Mouse (Mus musculus): ENCODE measurements at regions not wholly inside any gene's neighbourhood (a gene's known extent, or its start where the extent isn't known, plus 50 kb on each side); places are given as distances from the start of the nearest gene placed in this dataset.

DNA sequence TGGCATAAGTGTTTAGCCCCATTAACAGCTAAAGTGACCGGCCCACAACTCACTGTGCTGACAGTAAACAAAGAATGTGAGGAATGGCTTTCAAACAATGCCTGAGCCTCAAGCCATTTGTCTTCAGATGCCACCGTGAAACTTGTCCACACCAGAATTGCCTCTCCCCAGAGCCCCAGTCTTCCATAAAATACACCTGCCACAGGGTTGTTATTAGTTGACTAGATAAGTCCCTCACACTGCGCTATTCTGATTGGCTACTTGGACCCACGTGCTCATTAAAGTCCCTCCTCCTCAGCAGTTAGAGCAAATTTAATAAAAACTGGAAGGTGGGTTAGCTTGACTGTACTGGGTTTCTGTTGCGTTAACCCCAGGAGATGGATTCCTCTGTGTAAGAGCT, 167.7 kb upstream of the Otx2 start:
- ATAC-seq (ENCODE audit: low FRiP score, low read depth): no peak
- Histone ChIP-seq H3K9me3 (no peaks in the 10 kb centered on the region), H3K9ac (no peak overlapping the region), H3K36me3 (no peaks in the 10 kb centered on the region), H3K4me1 (replicated peaks) (0 out of 2 replicates have a peak, but pooled peaks cover 5% of the 10 kb centered on the region), H3K4me2 (no peak overlapping the region), H3K4me3 (no peak overlapping the region), H3K27ac (replicated peaks) (no peak overlapping the region), H3K27me3 (no peaks in the 10 kb centered on the region)
- 56% methylated on average over 5 of the region's 5 CpGs for WGBS

- no peak for ATAC-seq (ENCODE audit: low FRiP score, low read depth)
- Histone ChIP-seq H3K27ac (replicated peaks) (no peak overlapping the region), H3K9ac (no peak overlapping the region), H3K4me2 (no peak overlapping the region), H3K9me3 (no peaks in the 10 kb centered on the region), H3K4me3 (no peak overlapping the region), H3K27me3 (no peaks in the 10 kb centered on the region), H3K36me3 (no peaks in the 10 kb centered on the region), H3K4me1 (replicated peaks) (0 out of 2 replicates have a peak, but pooled peaks cover 5% of the 10 kb centered on the region)
- 47% methylated on average over 6 of the region's 6 CpGs for WGBS
Observed at GRCm38 (mm10) chr14:48837181-48837580, 163.6 kb upstream of the Otx2 start.

GRCm38 (mm10) chr14:48836071-48836470, 162.5 kb upstream of the Otx2 start:
- Histone ChIP-seq H3K27ac (replicated peaks) (no peak overlapping the region), H3K4me2 (no peak overlapping the region), H3K9ac (no peak overlapping the region), H3K4me3 (no peak overlapping the region), H3K9me3 (no peaks in the 10 kb centered on the region), H3K36me3 (no peaks in the 10 kb centered on the region), H3K27me3 (no peaks in the 10 kb centered on the region), H3K4me1 (replicated peaks) (0 out of 2 replicates have a peak, but pooled peaks cover 5% of the 10 kb centered on the region)
- 59% methylated on average over 2 of the region's 2 CpGs for WGBS
- ATAC-seq (ENCODE audit: low FRiP score, low read depth): no peak

- Histone ChIP-seq H3K27ac (replicated peaks) (no peak overlapping the region), H3K36me3 (no peaks in the 10 kb centered on the region), H3K4me3 (no peak overlapping the region), H3K9ac (no peak overlapping the region), H3K9me3 (no peaks in the 10 kb centered on the region), H3K4me1 (replicated peaks) (0 out of 2 replicates have a peak, but pooled peaks cover 5% of the 10 kb centered on the region), H3K27me3 (no peaks in the 10 kb centered on the region), H3K4me2 (no peak overlapping the region)
- 88% methylated on average over 2 of the region's 2 CpGs for WGBS
- ATAC-seq (ENCODE audit: low FRiP score, low read depth): no peak
Observed at GRCm38 (mm10) chr14:48834416-48834815, 160.8 kb upstream of the Otx2 start.

DNA sequence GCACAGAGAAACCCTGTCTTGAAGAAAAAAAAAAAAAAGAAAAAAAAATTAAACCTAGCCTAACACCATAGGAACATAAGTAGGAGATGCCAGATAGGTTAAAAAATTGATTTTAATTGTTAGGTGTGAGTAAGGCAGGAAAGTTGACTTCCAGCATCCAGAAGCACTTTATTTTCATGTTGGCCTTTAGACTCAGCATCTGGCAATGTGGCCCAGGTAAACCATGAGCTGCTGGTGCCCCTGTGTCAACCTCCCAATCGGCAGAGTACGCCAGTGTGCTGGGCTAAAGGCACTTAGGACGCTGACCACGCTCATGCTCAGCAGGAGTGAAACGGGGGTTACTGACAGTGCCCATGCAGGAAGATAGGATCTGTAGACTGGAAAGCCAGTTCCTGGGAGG, 152.8 kb upstream of the Otx2 start:
- H3K9ac ChIP-seq: no peak overlapping the region
- H3K4me2 ChIP-seq: no peak overlapping the region
- ATAC-seq (ENCODE audit: low FRiP score, low read depth): no peak
- WGBS: 62% methylated on average over 5 of the region's 5 CpGs
- H3K27ac ChIP-seq (replicated peaks): no peak overlapping the region
- no peaks in the 10 kb centered on the region for H3K27me3 ChIP-seq
- H3K4me1 ChIP-seq (replicated peaks): no peaks in the 10 kb centered on the region
- H3K36me3 ChIP-seq: no peaks in the 10 kb centered on the region
- H3K4me3 ChIP-seq: no peak overlapping the region
- no peaks in the 10 kb centered on the region for H3K9me3 ChIP-seq

DNA sequence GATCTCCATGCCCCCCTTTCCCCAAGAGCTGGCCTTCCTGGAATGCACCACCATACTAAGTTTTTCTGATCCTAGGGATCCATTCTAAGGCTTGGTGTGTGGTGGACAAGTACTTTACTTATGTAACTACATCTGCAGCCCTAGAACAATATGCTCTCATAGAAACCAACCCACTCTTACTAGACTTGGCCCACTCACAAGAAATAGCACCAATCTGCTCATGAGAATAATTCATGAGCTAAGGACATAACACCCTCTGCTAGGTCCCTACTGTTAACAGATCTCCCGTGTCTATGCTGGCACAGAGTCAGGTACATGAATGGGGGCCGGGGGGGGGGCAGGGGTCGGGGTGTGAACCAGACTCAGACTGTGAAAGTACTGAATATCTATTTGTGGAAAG, 150.8 kb upstream of the Otx2 start:
- Histone ChIP-seq H3K4me2 (no peak overlapping the region), H3K4me3 (no peak overlapping the region), H3K27ac (replicated peaks) (no peak overlapping the region), H3K36me3 (no peaks in the 10 kb centered on the region), H3K27me3 (no peaks in the 10 kb centered on the region), H3K9ac (no peak overlapping the region), H3K4me1 (replicated peaks) (no peaks in the 10 kb centered on the region), H3K9me3 (no peaks in the 10 kb centered on the region)
- WGBS: 59% methylated on average over 3 of the region's 3 CpGs
- ATAC-seq (ENCODE audit: low FRiP score, low read depth): no peak

- Histone ChIP-seq H3K9me3 (no peaks in the 10 kb centered on the region), H3K4me3 (no peak overlapping the region)
Observed at GRCm38 (mm10) chr14:48815941-48816340, 142.3 kb upstream of the Otx2 start.

DNA sequence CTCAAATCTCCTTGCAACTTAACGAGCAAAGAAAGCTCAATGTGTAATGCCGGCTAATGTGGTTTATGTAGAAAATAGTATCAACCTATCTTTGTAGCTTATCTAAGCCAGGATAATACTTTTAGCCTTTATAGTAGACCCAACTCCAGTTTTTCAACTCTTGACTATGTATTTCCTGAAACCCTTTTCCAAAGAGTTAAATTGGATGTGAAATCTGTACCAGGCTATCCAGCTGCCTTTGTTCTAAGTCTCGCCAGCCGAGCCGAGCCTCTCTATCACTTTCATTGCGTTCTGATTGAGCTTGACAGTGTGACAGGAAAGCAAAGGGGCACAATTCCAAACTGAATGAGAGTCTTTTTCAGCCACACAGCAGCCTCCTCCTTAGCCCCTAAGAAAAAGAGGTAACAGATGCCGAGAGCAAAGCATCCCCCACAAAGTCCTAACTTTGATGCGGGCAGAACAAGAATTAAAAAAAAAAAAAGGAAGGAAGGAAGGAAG, 141.7 kb upstream of the Otx2 start:
- H3K4me3 ChIP-seq: no peak overlapping the region
- no peak for ATAC-seq (ENCODE audit: low FRiP score, low read depth)
- H3K27ac ChIP-seq (replicated peaks): no peak overlapping the region
- no peak overlapping the region for H3K9ac ChIP-seq
- no peaks in the 10 kb centered on the region for H3K9me3 ChIP-seq
- WGBS: 29% methylated on average over 8 of the region's 8 CpGs
- H3K27me3 ChIP-seq: no peaks in the 10 kb centered on the region
- no peaks in the 10 kb centered on the region for H3K36me3 ChIP-seq
- no peaks in the 10 kb centered on the region for H3K4me1 ChIP-seq (replicated peaks)
- H3K4me2 ChIP-seq: no peak overlapping the region

More at GRCm38 (mm10) chr14:48815941-48816340, 142.3 kb upstream of the Otx2 start:
- no peaks in the 10 kb centered on the region for H3K27me3 ChIP-seq
- ATAC-seq (ENCODE audit: low FRiP score, low read depth): no peak
- H3K27ac ChIP-seq (replicated peaks): no peak overlapping the region
- no peaks in the 10 kb centered on the region for H3K4me1 ChIP-seq (replicated peaks)
- no peak overlapping the region for H3K9ac ChIP-seq
- WGBS: 82% methylated on average over 3 of the region's 3 CpGs
- no peak overlapping the region for H3K4me2 ChIP-seq
- H3K36me3 ChIP-seq: no peaks in the 10 kb centered on the region

- Histone ChIP-seq H3K4me1 (replicated peaks) (no peaks in the 10 kb centered on the region), H3K9ac (no peak overlapping the region), H3K27me3 (no peaks in the 10 kb centered on the region), H3K4me3 (no peak overlapping the region), H3K9me3 (no peaks in the 10 kb centered on the region), H3K27ac (replicated peaks) (no peak overlapping the region), H3K4me2 (no peak overlapping the region), H3K36me3 (no peaks in the 10 kb centered on the region)
- ATAC-seq (ENCODE audit: low FRiP score, low read depth): no peak
- WGBS: 59% methylated on average over 11 of the region's 11 CpGs
Observed at GRCm38 (mm10) chr14:48812741-48813495, 139.3 kb upstream of the Otx2 start.

GRCm38 (mm10) chr14:48804098-48804497, 130.5 kb upstream of the Otx2 start:
- Histone ChIP-seq H3K4me2 (no peak overlapping the region), H3K4me1 (replicated peaks) (peaks cover 18% of the 10 kb centered on the region), H3K27me3 (peaks cover 3% of the 10 kb centered on the region; the same call in 1 of the 2 replicates), H3K4me3 (no peak overlapping the region), H3K27ac (replicated peaks) (no peak overlapping the region), H3K9ac (no peak overlapping the region), H3K36me3 (no peaks in the 10 kb centered on the region), H3K9me3 (no peaks in the 10 kb centered on the region)
- no peak for ATAC-seq (ENCODE audit: low FRiP score, low read depth)
- WGBS: 92% methylated on average over 4 of the region's 4 CpGs

GRCm38 (mm10) chr14:48801283-48801682, 127.7 kb upstream of the Otx2 start:
- peaks cover 7% of the 10 kb centered on the region; the same call in 1 of the 2 replicates for H3K27me3 ChIP-seq
- peak overlapping the region; percentile 18; the same call in 1 of the 2 replicates for H3K4me2 ChIP-seq
- no peak overlapping the region for H3K27ac ChIP-seq (replicated peaks)
- no peaks in the 10 kb centered on the region for H3K36me3 ChIP-seq
- whole genome bisulfite sequencing: 38% methylated on average over 14 of the region's 14 CpGs
- no peak overlapping the region for H3K4me3 ChIP-seq
- H3K9ac ChIP-seq: no peak overlapping the region
- ATAC-seq (ENCODE audit: low FRiP score, low read depth): 0 out of 2 replicates have a peak, but pooled peaks have one; percentile 34
- H3K4me1 ChIP-seq (replicated peaks): peaks cover 18% of the 10 kb centered on the region
- H3K9me3 ChIP-seq: no peaks in the 10 kb centered on the region

- no peak overlapping the region for H3K4me3 ChIP-seq
- ATAC-seq (ENCODE audit: low FRiP score, low read depth): 0 out of 2 replicates have a peak, but pooled peaks have one; percentile 11
- WGBS: 26% methylated on average over 5 of the region's 5 CpGs
- peak overlapping the region; percentile 18; the same call in 1 of the 2 replicates for H3K4me2 ChIP-seq
- H3K36me3 ChIP-seq: no peaks in the 10 kb centered on the region
- H3K27ac ChIP-seq (replicated peaks): no peak overlapping the region
- no peaks in the 10 kb centered on the region for H3K9me3 ChIP-seq
- H3K4me1 ChIP-seq (replicated peaks): peaks cover 18% of the 10 kb centered on the region
- H3K9ac ChIP-seq: no peak overlapping the region
- H3K27me3 ChIP-seq: peaks cover 7% of the 10 kb centered on the region; the same call in 1 of the 2 replicates
Observed at GRCm38 (mm10) chr14:48800857-48801256, 127.2 kb upstream of the Otx2 start.
